Mouse (Mus musculus) heart, postnatal 0 days (tissue): ENCODE data around the gene Erp27.

Experiments
- CTCF ChIP-seq: IDR thresholded peaks from 2 replicates; pipeline ENCODE4 v1.5.1; 2016; ENCODE audit warnings: antibody characterized with exemption, control low read depth, low read depth
- EP300 ChIP-seq: IDR thresholded peaks from 2 replicates; pipeline ENCODE4 v1.6.1; 2016; ENCODE audit warnings: antibody characterized with exemption, low read depth

GRCm38 (mm10) chr6:136957062-136957461 is 35.1 kb upstream of the Erp27 start:
- no peak for TF ChIP-seq CTCF
- TF ChIP-seq EP300 = no peak
